Mouse (Mus musculus) bone marrow, adult 2 months (tissue): ENCODE results near the gene Rc3h1. TPM values are rescaled to one million over a fixed set of nuclear protein-coding genes. Genes with fewer than 3 reads are reported as not detected.
A peak's percentile ranks its signal among the peaks of the same experiment; 100 is the strongest.

Source experiments
- H3K27ac ChIP-seq: fragments of 200-500 bp; 2 replicates; pipeline ENCODE4 v1.5.1; 2012; ENCODE audit warnings: low read depth, mild to moderate bottlenecking, control low read depth, inconsistent platforms, low read length; ENCODE audit not compliant: control insufficient read depth, poor library complexity, insufficient read depth
- H3K4me1 ChIP-seq: fragments of 200-500 bp; 2 replicates; pipeline ENCODE4 v1.6.1; 2011; ENCODE audit warnings: low read length; ENCODE audit not compliant: control insufficient read depth, insufficient read depth
- H3K4me3 ChIP-seq: fragments of 200-500 bp; replicated peaks from 2 replicates; pipeline ENCODE3; 2011; ENCODE audit warnings: mild to moderate bottlenecking, low read depth, low read length, control low read depth; ENCODE audit not compliant: control insufficient read depth
- CTCF ChIP-seq: fragments of 200-500 bp; IDR thresholded peaks from 2 replicates; pipeline ENCODE4 v1.5.1; 2011; ENCODE audit warnings: low read length, control low read depth; ENCODE audit not compliant: control insufficient read depth, insufficient read depth
- POLR2A ChIP-seq: fragments of 200-500 bp; IDR thresholded peaks from 2 replicates; pipeline ENCODE4 v1.6.1; 2011; ENCODE audit warnings: low read depth, mild to moderate bottlenecking, control low read depth, low read length, borderline replicate concordance; ENCODE audit not compliant: control insufficient read depth
- WGBS: fragments of 180-500 bp; shearing (Covaris S2); methylation state at CpG from one replicate; pipeline ENCODE4 v1.1.7; 2018; 5-methylcytosine and 5-hydroxymethylcytosine counted together
- polyA plus RNA-seq: library from polyadenylated mRNA; stranded (reverse); fragments of >200 nt; gene quantifications from 2 replicates; pipeline ENCODE4 v1.2.4, GENCODE M21; 2011; ENCODE audit warnings: low replicate concordance; ENCODE audit not compliant: missing spikeins, insufficient read depth, insufficient read length

Rc3h1 gene
- polyA plus RNA-seq, 1 experiment: 9.1 TPM

- Histone ChIP-seq H3K4me1 (no peaks in the 10 kb centered on the region; the same call in 1 of the 2 replicates), H3K27ac (no peak overlapping the region), H3K4me3 (no peak overlapping the region)
- WGBS: 95% methylated on average over 1 of the region's 1 CpGs
- no peak for TF ChIP-seq CTCF
- no peak for TF ChIP-seq POLR2A
Observed at GRCm38 (mm10) chr1:160919383-160919782, 13.2 kb downstream of the Rc3h1 start.

GRCm38 (mm10) chr1:160921938-160922337 lies 15.7 kb downstream of the Rc3h1 start:
- no peak overlapping the region for H3K4me3 ChIP-seq
- WGBS: 91% methylated on average over 1 of the region's 1 CpGs
- H3K27ac ChIP-seq: no peak overlapping the region
- no peaks in the 10 kb centered on the region; the same call in 1 of the 2 replicates for H3K4me1 ChIP-seq
- TF ChIP-seq POLR2A (no peak), CTCF (peak; percentile 62)

GRCm38 (mm10) chr1:160931320-160931719 lies 25.1 kb downstream of the Rc3h1 start:
- H3K27ac ChIP-seq: no peak overlapping the region
- TF ChIP-seq POLR2A: no peak
- TF ChIP-seq CTCF: no peak
- no peaks in the 10 kb centered on the region for H3K4me1 ChIP-seq
- no peak overlapping the region for H3K4me3 ChIP-seq

- 83% methylated on average over 4 of the region's 4 CpGs for WGBS
- Histone ChIP-seq H3K4me1 (no peaks in the 10 kb centered on the region), H3K27ac (no peak overlapping the region), H3K4me3 (no peak overlapping the region)
- TF ChIP-seq CTCF (no peak), POLR2A (no peak)
Observed at GRCm38 (mm10) chr1:160933896-160934482, 27.8 kb downstream of the Rc3h1 start.

- Histone ChIP-seq H3K4me1 (no peaks in the 10 kb centered on the region), H3K4me3 (no peak overlapping the region), H3K27ac (no peak overlapping the region)
- no peak for TF ChIP-seq POLR2A
- TF ChIP-seq CTCF: no peak
- 92% methylated on average over 6 of the region's 6 CpGs for WGBS
Observed at GRCm38 (mm10) chr1:160935551-160935950, 29.3 kb downstream of the Rc3h1 start.

- Histone ChIP-seq H3K27ac (no peak overlapping the region), H3K4me3 (no peak overlapping the region), H3K4me1 (no peaks in the 10 kb centered on the region)
- 73% methylated on average over 7 of the region's 7 CpGs for WGBS
- TF ChIP-seq POLR2A (no peak), CTCF (no peak)
Observed at GRCm38 (mm10) chr1:160963199-160963598, 57.0 kb downstream of the Rc3h1 start.

GRCm38 (mm10) chr1:160967268-160967667 lies 61.0 kb downstream of the Rc3h1 start:
- no peak overlapping the region for H3K4me3 ChIP-seq
- H3K27ac ChIP-seq: no peak overlapping the region
- H3K4me1 ChIP-seq: no peaks in the 10 kb centered on the region
- TF ChIP-seq POLR2A (no peak), CTCF (no peak)
- WGBS: 86% methylated on average over 1 of the region's 1 CpGs

- Histone ChIP-seq H3K4me1 (no peaks in the 10 kb centered on the region), H3K27ac (no peak overlapping the region), H3K4me3 (no peak overlapping the region)
- 85% methylated on average over 5 of the region's 5 CpGs for WGBS
- TF ChIP-seq POLR2A: no peak
- TF ChIP-seq CTCF: no peak
Observed at GRCm38 (mm10) chr1:160968643-160969042, 62.4 kb downstream of the Rc3h1 start.
